Mouse (Mus musculus) neural tube, embryonic 14.5 days (tissue): Measurements from ENCODE around the gene Brox. TPM values are rescaled to one million over a fixed set of nuclear protein-coding genes. Genes with fewer than 3 reads are reported as not detected.

Experiments used
- ATAC-seq: fragments of 200-750 bp; cut with Nextera tagmentation; 2 replicates; pipeline ENCODE4 v1.8.0; 2017; ENCODE audit warnings: low read depth, mild to moderate bottlenecking, moderate TSS enrichment, moderate library complexity
- H3K27ac ChIP-seq: fragments of 300-500 bp; sonication (generic); 2 replicates; pipeline ENCODE4 v1.5.1; 2014; ENCODE audit warnings: low read depth, mild to moderate bottlenecking, control low read depth, low read length, moderate library complexity, mixed read lengths
- H3K27me3 ChIP-seq: fragments of 300-500 bp; sonication (generic); 2 replicates; pipeline ENCODE4 v1.6.1; 2014; ENCODE audit warnings: low read length; ENCODE audit not compliant: control insufficient read depth, insufficient read depth
- H3K36me3 ChIP-seq: fragments of 300-500 bp; sonication (generic); 2 replicates; pipeline ENCODE4 v1.6.1; 2014; ENCODE audit warnings: low read length, mixed read lengths; ENCODE audit not compliant: control insufficient read depth, insufficient read depth
- H3K4me1 ChIP-seq: fragments of 300-500 bp; sonication (generic); 2 replicates; pipeline ENCODE4 v1.6.1; 2014; ENCODE audit warnings: low read length; ENCODE audit not compliant: control insufficient read depth, insufficient read depth
- H3K4me2 ChIP-seq: fragments of 300-500 bp; sonication (generic); 2 replicates; pipeline ENCODE4 v1.6.1; 2014; ENCODE audit warnings: mild to moderate bottlenecking, low read depth, low read length, control low read depth
- H3K4me3 ChIP-seq: fragments of 300-500 bp; sonication (generic); 2 replicates; pipeline ENCODE4 v1.5.1; 2014; ENCODE audit warnings: low read depth, low read length, control low read depth, mixed read lengths
- H3K9ac ChIP-seq: fragments of 300-500 bp; sonication (generic); replicated peaks from 2 replicates; pipeline ENCODE4 v1.6.1; 2014; ENCODE audit warnings: low read depth, mild to moderate bottlenecking, control low read depth, low read length, mixed read lengths
- H3K9me3 ChIP-seq: fragments of 300-500 bp; sonication (generic); 2 replicates; pipeline ENCODE4 v1.6.1; 2016; ENCODE audit warnings: low read length; ENCODE audit not compliant: control insufficient read depth
- WGBS: fragments of 180-500 bp; shearing (Covaris S2); extraction: QIAGEN DNeasy Blood & Tissue Kit; methylation state at CpG from one replicate; pipeline ENCODE4 v1.1.7; 2014; 5-methylcytosine and 5-hydroxymethylcytosine counted together
- polyA plus RNA-seq: library from polyadenylated mRNA; unstranded; fragments of >200 nt; fragmentation: Nextera tagmentation; extraction: Ambion mirVana; gene quantifications from 2 replicates; pipeline ENCODE4 v1.2.1, GENCODE M21; 2014

Gene Brox
- polyA plus RNA-seq, 1 experiment from 2014 or later: 122 TPM

GRCm38 (mm10) chr1:183251818-183252217, 45.3 kb downstream of the Brox start:
- no peak overlapping the region for H3K4me3 ChIP-seq
- no peak for ATAC-seq
- no peaks in the 10 kb centered on the region for H3K36me3 ChIP-seq
- WGBS: 85% methylated on average over 2 of the region's 2 CpGs
- no peak overlapping the region for H3K27ac ChIP-seq
- H3K4me1 ChIP-seq: 0 out of 2 replicates have a peak, but pooled peaks cover 3% of the 10 kb centered on the region
- no peaks in the 10 kb centered on the region for H3K27me3 ChIP-seq
- H3K9me3 ChIP-seq: no peaks in the 10 kb centered on the region
- no peak overlapping the region for H3K9ac ChIP-seq
- H3K4me2 ChIP-seq: no peak overlapping the region

DNA sequence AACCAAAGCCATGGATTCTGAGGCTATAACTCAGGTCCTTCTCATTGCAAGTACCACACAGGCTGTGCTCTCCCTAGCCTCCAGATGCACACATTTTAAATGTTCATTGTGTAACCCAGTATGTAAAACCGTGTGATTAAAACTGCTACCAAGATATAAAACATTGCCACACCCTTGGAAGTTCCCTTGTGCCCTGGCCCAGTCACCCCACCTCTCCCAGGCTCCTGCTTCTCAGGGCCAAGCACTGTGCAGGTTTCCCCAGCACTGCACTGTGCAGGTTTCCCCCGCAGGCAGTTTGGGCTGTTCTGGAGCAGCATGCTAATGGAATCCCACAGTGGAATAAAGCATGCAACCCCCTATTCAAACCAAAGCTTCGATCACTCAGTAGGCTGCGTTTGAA, 46.5 kb downstream of the Brox start:
- no peak overlapping the region for H3K27ac ChIP-seq
- no peak overlapping the region for H3K4me2 ChIP-seq
- ATAC-seq: no peak
- H3K9me3 ChIP-seq: no peaks in the 10 kb centered on the region
- WGBS: 59% methylated on average over 4 of the region's 4 CpGs
- H3K9ac ChIP-seq: no peak overlapping the region
- H3K4me1 ChIP-seq: 0 out of 2 replicates have a peak, but pooled peaks cover 3% of the 10 kb centered on the region
- no peaks in the 10 kb centered on the region for H3K27me3 ChIP-seq
- H3K36me3 ChIP-seq: no peaks in the 10 kb centered on the region
- H3K4me3 ChIP-seq: no peak overlapping the region

DNA sequence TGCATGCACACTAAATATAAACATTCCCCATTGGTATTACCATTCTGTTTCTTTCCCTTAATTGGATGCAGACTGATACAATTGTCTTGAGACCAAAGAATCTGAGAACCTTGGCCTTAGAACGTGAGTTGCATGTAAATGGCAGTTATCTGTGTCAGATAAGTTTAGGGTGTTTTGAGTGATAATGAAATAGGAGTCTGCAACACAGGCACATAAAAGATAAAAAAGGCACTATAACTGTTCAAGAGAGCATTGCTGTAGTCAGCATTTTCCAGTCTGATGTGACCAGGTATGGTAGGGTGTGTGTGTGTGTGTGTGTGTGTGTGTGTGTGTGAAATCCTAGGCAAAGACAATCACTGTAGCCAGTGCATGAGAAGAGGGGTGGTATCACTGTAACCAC, 48.9 kb downstream of the Brox start:
- Histone ChIP-seq H3K27me3 (no peaks in the 10 kb centered on the region), H3K4me1 (0 out of 2 replicates have a peak, but pooled peaks cover 3% of the 10 kb centered on the region), H3K36me3 (no peaks in the 10 kb centered on the region), H3K4me3 (no peak overlapping the region), H3K9ac (no peak overlapping the region), H3K9me3 (no peaks in the 10 kb centered on the region), H3K4me2 (no peak overlapping the region), H3K27ac (no peak overlapping the region)
- 47% methylated on average over 1 of the region's 1 CpGs for WGBS
- ATAC-seq: no peak

DNA sequence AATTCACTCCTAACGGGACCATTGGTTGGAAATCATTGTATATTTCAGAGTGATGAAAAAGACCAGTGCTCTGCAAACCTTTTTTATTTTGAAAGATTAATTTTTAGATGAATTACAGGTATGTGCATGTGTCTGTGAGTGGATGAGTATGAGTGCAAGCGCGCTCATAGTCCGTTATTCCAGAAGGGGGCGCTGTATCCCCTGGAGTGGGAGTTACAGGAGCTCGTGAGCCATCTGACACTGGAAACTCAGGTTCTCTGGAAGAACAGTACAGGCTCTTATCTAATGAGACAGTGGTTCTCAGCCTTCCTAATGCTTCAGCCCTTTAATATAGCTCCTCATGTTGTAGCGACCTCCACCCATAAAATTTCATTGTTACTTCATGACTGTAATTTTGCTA, 53.8 kb downstream of the Brox start:
- Histone ChIP-seq H3K36me3 (no peaks in the 10 kb centered on the region), H3K27me3 (no peaks in the 10 kb centered on the region), H3K4me3 (no peak overlapping the region), H3K9me3 (no peaks in the 10 kb centered on the region), H3K4me2 (no peak overlapping the region), H3K27ac (no peak overlapping the region), H3K4me1 (0 out of 2 replicates have a peak, but pooled peaks cover 3% of the 10 kb centered on the region), H3K9ac (no peak overlapping the region)
- ATAC-seq: no peak
- WGBS: 73% methylated on average over 7 of the region's 7 CpGs

DNA sequence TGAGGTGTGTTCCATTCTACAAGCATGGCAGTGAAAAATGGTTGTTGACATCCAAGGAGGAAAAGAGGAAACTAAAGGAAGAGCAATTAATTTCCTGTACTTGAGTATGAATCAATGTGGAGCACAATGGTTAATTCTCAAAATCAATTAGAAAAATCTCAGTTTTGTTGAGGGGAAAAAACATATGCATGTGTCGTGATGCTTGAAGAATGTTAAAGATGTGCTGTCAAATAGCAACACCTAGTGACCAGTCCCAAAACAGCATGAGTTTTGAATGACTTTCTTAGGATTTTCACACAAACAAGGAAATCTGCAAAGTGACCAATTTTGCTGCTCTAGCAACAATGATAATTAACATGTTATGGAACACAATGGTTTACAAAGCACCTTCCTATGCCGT, 59.2 kb downstream of the Brox start:
- no peak overlapping the region for H3K27ac ChIP-seq
- H3K4me3 ChIP-seq: no peak overlapping the region
- H3K27me3 ChIP-seq: no peaks in the 10 kb centered on the region
- no peaks in the 10 kb centered on the region for H3K36me3 ChIP-seq
- no peak overlapping the region for H3K4me2 ChIP-seq
- H3K9me3 ChIP-seq: no peaks in the 10 kb centered on the region
- no peaks in the 10 kb centered on the region for H3K4me1 ChIP-seq
- no peak for ATAC-seq
- 29% methylated on average over 2 of the region's 2 CpGs for WGBS
- no peak overlapping the region for H3K9ac ChIP-seq

DNA sequence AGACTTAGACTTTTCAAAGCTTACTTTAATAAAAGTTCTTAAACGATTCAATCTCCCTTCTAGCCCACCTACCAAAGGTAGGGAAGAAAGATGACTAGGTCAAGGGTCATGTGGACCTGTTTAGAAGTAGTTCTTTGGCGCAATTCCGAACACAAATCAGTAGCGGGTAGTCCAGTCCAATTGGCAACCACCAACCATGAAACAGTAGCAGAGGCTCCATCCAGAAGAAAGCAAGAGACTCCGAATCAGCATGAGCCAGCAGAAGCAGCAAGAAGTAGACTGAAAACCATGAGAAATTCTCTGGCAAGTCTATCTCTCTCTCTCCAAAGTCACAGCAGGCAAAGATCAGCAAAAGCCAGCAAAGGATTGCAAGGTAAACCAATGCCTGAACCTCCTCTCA, 60.6 kb downstream of the Brox start:
- Histone ChIP-seq H3K27me3 (no peaks in the 10 kb centered on the region), H3K27ac (no peak overlapping the region), H3K4me2 (no peak overlapping the region), H3K9ac (no peak overlapping the region), H3K4me1 (no peaks in the 10 kb centered on the region), H3K36me3 (no peaks in the 10 kb centered on the region), H3K4me3 (no peak overlapping the region), H3K9me3 (no peaks in the 10 kb centered on the region)
- WGBS: 91% methylated on average over 5 of the region's 5 CpGs
- no peak for ATAC-seq

GRCm38 (mm10) chr1:183233679-183234174, 63.3 kb downstream of the Brox start:
- no peak for ATAC-seq
- H3K4me3 ChIP-seq: no peak overlapping the region

DNA sequence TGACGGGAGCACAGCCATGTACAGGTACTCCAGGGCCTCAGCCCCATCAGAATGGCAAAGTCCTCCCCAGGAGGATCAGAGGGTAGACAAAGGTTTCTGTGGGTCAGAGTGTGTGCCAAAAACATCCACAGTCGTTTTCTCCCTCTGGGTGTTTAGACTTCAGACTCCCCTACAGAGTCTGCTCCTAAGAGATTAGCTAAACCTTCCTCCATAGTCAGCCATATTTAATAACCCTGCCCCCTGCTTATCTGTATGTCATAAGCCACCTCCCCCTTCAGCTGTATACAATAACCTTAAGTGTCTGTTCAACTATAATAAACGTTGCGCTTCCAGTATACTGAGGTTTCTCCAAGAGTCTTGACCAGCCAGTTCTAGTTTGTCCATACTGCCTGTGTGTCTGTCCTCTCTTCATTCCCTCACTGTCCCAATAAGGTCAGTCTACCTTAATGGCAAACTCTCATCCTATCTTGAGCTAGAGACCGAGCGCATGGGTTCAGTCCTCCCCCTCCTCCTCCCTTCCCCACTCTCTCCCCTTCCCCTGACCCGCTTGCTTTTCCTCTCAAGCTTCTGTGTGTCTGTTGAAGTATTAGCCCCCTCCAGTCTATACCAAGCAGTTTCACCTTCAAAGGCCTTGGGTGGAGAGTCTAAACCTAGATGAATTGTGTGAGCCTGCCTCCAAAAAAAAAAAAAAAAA, 63.9 kb downstream of the Brox start:
- no peaks in the 10 kb centered on the region for H3K9me3 ChIP-seq
- no peak overlapping the region for H3K4me3 ChIP-seq
- H3K9ac ChIP-seq: no peak overlapping the region
- WGBS: 80% methylated on average over 7 of the region's 7 CpGs
- H3K36me3 ChIP-seq: no peaks in the 10 kb centered on the region
- 0 out of 2 replicates have a peak, but pooled peaks have one; percentile 31 for ATAC-seq
- H3K4me2 ChIP-seq: no peak overlapping the region
- H3K4me1 ChIP-seq: no peaks in the 10 kb centered on the region
- no peak overlapping the region for H3K27ac ChIP-seq
- no peaks in the 10 kb centered on the region for H3K27me3 ChIP-seq

More at GRCm38 (mm10) chr1:183233679-183234174, 63.3 kb downstream of the Brox start:
- Histone ChIP-seq H3K27me3 (no peaks in the 10 kb centered on the region), H3K27ac (no peak overlapping the region), H3K4me2 (no peak overlapping the region), H3K36me3 (no peaks in the 10 kb centered on the region), H3K9ac (no peak overlapping the region), H3K9me3 (no peaks in the 10 kb centered on the region), H3K4me1 (no peaks in the 10 kb centered on the region)
- WGBS: 57% methylated on average over 11 of the region's 11 CpGs

GRCm38 (mm10) chr1:183227469-183227868, 69.6 kb downstream of the Brox start:
- Histone ChIP-seq H3K36me3 (no peaks in the 10 kb centered on the region), H3K9ac (no peak overlapping the region), H3K27ac (no peak overlapping the region), H3K4me2 (no peak overlapping the region), H3K4me3 (no peak overlapping the region), H3K4me1 (no peaks in the 10 kb centered on the region), H3K27me3 (no peaks in the 10 kb centered on the region), H3K9me3 (no peaks in the 10 kb centered on the region)
- no peak for ATAC-seq
- WGBS: 87% methylated on average over 7 of the region's 7 CpGs
